Mouse (Mus musculus): ENCODE measurements at regions not wholly inside any gene's neighbourhood (a gene's known extent, or its start where the extent isn't known, plus 50 kb on each side); places are given as distances from the start of the nearest gene placed in this dataset.

- peak; percentile 72 for TF ChIP-seq CTCF (IDR thresholded peaks at IDR 0.05; ENCODE audit: low read depth)
- no peak for TF ChIP-seq EP300 (IDR thresholded peaks at IDR 0.05; ENCODE audit: low read depth)
Observed at GRCm38 (mm10) chr10:23611183-23611582, 175.9 kb downstream of the Rps12 start.

Measured in liver, postnatal 0 days (tissue).